Mouse (Mus musculus): ENCODE results near the gene BC080695. TPM values are rescaled to one million over a fixed set of nuclear protein-coding genes. Genes with fewer than 3 reads are reported as not detected.
"Not testable (repeated sequence)": the region's sequence is repeated elsewhere in the genome, so short reads cannot be mapped to it uniquely, and the experiment has no call there.

The BC080695 gene
- total RNA-seq (2017), result not detected in 2 replicates

DNA sequence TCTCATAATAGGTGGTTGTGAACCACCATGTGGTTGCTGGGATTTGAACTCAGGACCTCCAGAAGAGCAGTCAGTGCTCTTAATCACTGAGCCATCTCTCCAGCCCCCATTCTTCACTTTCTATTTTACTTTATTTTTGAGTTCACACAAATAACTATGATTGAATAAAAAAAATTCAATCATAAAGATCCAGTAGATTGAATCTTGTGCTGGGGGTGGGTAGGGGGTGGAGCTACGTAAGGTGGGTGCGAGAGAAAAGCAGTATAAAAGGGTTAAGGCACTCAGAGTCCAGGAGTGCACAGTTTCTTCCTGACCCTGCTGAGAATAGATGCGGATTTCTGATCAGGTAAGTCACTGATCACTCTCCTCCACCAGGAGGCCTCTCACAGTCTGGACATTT is at the start of gene BC080695, which contains the start of gene Gm13057:
Gene BC080695, plus strand, starts transcription at position 301 of the 400 bp plus-strand sequence.
Gene Gm13057, plus strand, starts transcription at position 310 of the 400 bp plus-strand sequence.
- not testable (repeated sequence) for ATAC-seq (replicated peaks in 1 of 2; ENCODE audit: insufficient read depth in 1 of 2, low FRiP score in 2 of 2, low TSS enrichment in 1 of 2, low read depth in 1 of 2, poor library complexity in 2 of 2, severe bottlenecking in 2 of 2)

DNA sequence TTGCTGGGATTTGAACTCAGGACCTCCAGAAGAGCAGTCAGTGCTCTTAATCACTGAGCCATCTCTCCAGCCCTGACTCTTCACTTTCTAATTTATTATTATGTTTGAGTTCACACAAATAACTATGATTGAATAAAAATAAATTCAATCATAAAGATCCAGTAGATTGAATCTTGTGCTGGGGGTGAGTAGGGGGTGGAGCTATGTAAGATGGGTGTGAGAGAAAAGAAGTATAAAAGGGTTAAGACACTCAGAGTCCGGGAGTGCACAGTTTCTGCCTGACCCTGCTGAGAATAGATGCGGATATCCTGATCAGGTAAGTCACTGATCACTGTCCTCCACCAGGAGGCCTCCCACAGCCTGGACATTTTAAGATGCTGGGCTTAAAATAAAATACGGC is 40.5 kb upstream of the BC080695 start, which contains the start of gene Gm13043:
Gene Gm13043, plus strand, starts transcription at position 301 of the 400 bp plus-strand sequence.
- no peak for ATAC-seq (replicated peaks in 1 of 2; ENCODE audit: insufficient read depth in 1 of 2, low FRiP score in 2 of 2, low TSS enrichment in 1 of 2, low read depth in 1 of 2, poor library complexity in 2 of 2, severe bottlenecking in 2 of 2)

DNA sequence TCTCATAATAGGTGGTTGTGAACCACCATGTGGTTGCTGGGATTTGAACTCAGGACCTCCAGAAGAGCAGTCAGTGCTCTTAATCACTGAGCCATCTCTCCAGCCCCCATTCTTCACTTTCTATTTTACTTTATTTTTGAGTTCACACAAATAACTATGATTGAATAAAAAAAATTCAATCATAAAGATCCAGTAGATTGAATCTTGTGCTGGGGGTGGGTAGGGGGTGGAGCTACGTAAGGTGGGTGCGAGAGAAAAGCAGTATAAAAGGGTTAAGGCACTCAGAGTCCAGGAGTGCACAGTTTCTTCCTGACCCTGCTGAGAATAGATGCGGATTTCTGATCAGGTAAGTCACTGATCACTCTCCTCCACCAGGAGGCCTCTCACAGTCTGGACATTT is 15.8 kb upstream of the BC080695 start, which contains the start of gene Gm13040:
Gene Gm13040, plus strand, starts transcription at position 301 of the 400 bp plus-strand sequence.
- not testable (repeated sequence) for ATAC-seq (replicated peaks in 1 of 2; ENCODE audit: insufficient read depth in 1 of 2, low FRiP score in 2 of 2, low TSS enrichment in 1 of 2, low read depth in 1 of 2, poor library complexity in 2 of 2, severe bottlenecking in 2 of 2)

DNA sequence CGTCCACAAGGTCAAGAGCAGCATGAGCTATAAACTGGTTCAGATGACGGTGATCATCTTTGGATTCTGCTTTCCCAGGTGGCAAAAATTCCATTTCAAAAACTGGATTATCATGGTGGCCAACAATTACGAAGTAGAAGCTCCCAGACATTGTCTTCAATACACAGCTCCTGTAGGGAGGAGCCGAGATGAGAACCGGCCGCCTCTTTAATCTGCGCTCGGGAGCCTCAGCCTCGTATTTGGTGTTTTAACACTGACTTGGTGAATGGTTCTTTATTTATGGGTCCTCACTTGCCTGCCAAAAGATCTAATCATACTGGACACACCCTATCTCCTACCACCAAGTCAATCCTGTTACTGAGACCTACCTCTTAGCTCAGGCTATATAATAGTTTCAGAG is 60.4 kb downstream of the BC080695 start:
- not testable (repeated sequence) for ATAC-seq (replicated peaks in 1 of 2; ENCODE audit: insufficient read depth in 1 of 2, low FRiP score in 2 of 2, low TSS enrichment in 1 of 2, low read depth in 1 of 2, poor library complexity in 2 of 2, severe bottlenecking in 2 of 2)

DNA sequence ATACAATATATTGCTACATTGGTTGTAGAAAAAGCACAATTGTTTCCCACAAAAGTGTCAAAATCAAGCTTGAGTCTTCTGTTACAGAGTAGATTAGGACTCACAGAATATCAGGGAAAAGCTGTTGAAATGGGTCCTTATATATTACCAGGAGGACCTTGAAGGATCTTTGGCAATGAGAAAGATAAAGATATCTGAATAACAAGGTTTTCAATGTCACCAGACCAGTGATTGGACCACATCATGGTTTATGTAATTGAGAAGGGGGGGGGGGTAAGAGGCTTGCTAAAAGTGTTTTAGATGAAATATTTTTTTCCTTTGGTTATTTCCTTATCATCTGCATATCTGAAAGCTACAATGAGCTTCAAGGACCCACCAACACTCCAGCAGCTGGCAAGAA is 63.2 kb downstream of the BC080695 start, which contains the start of gene Gm13083:
Gene Gm13083, plus strand, starts transcription at position 301 of the 400 bp plus-strand sequence.
- not testable (repeated sequence) for ATAC-seq (replicated peaks in 1 of 2; ENCODE audit: insufficient read depth in 1 of 2, low FRiP score in 2 of 2, low TSS enrichment in 1 of 2, low read depth in 1 of 2, poor library complexity in 2 of 2, severe bottlenecking in 2 of 2)

DNA sequence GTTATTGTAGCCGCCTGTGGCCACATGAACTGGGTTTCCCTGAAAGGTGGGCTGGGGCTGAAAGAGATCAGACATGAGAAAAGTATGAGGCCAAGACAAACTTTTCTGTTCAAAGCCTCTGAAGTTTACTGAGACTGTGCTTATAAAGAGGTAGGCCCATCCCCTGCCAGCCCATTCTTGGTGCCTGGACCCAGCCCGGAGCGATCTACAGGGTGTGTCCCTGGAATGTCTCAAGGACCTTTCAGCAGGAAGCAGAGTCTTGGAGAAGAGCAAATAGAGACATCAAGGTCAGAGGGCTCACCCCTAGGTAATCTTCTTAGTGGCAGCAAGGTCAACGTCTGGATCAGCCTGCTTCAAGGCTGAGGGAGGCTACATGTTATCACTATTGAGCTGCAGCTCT is 66.6 kb downstream of the BC080695 start:
- ATAC-seq (replicated peaks in 1 of 2; ENCODE audit: insufficient read depth in 1 of 2, low FRiP score in 2 of 2, low TSS enrichment in 1 of 2, low read depth in 1 of 2, poor library complexity in 2 of 2, severe bottlenecking in 2 of 2), result not testable (repeated sequence)

Other genes with a start within 250 kb of the BC080695 start
- gene Lrrc38, start 201.9 kb upstream of the BC080695 start, total RNA-seq (2017), result not detected in 2 replicates
- gene Pramel1, start 157.3 kb upstream of the BC080695 start, total RNA-seq (2017), result not detected in 2 replicates
- 12.6 and 14.8 TPM in 2 replicates for gene Pramef8, start 139.3 kb upstream of the BC080695 start, total RNA-seq (2017)
- gene Oog4, start 101.4 kb upstream of the BC080695 start, total RNA-seq (2017), result not detected in 2 replicates
- not detected in 2 replicates for gene Gm13043, start 40.4 kb upstream of the BC080695 start, total RNA-seq (2017)
- gene Gm13040, start 15.7 kb upstream of the BC080695 start, total RNA-seq (2017), result not detected in 2 replicates
- gene Gm13057, start within 50 bp of the BC080695 start, total RNA-seq (2017), result not detected in 2 replicates
- gene Gm13083, start 63.3 kb downstream of the BC080695 start, total RNA-seq (2017), result not detected in 2 replicates
- not detected in 2 replicates for gene Gm13088, start 105.5 kb downstream of the BC080695 start, total RNA-seq (2017)
- gene Gm13089, start 151.0 kb downstream of the BC080695 start, total RNA-seq (2017), result not detected in 2 replicates
- not detected in 2 replicates for gene Gm13078, start 167.8 kb downstream of the BC080695 start, total RNA-seq (2017)
- not detected in 2 replicates for gene Gm13023, start 237.7 kb downstream of the BC080695 start, total RNA-seq (2017)

All from hematopoietic stem cell, adult 5-6 weeks (primary cell).